Mouse (Mus musculus) T-helper 1 cell (primary cell): ENCODE measurements around the gene Ehbp1.

Experiments
- in situ Hi-C: fragments of 300-600 bp; cut with MboI, MseI; formaldehyde crosslinking; loops from one replicate; pipeline ENCODE4 v1.15.1; 2025; ENCODE audit warnings: high pct_unique_total_duplicates

Gene Ehbp1

DNA sequence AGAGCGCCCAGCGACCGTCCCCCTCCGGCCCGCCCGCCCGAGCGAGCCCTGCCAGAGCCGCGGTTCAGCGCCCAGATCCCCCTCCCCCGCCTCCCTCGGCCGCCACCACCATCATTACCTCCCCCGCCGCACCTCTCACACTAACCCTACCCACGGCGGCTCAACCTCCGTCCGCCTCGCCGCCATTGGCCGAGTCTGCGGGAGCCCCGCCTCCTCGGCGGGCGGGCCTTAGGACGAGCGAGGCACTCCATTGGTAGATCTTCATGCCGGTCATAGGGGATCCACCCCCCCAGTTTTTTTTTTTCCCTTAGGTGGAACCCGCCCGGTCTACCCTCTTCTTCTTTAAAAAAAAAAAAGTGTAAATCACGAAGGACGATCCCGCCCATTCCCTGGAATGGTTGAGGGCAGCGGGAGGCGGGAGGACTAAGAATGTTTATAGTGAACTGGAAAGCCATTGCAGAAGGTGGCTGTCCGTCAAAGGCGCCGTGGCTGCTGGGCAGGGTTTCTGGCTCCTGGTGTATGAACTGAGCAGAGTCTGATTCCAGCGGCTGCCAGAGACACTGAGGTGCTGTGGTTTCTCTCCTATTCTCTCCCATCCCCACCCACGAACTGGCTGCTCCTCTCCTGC lies 55.1 kb downstream of the Ehbp1 start:
- in situ Hi-C loops = no loop called here

DNA sequence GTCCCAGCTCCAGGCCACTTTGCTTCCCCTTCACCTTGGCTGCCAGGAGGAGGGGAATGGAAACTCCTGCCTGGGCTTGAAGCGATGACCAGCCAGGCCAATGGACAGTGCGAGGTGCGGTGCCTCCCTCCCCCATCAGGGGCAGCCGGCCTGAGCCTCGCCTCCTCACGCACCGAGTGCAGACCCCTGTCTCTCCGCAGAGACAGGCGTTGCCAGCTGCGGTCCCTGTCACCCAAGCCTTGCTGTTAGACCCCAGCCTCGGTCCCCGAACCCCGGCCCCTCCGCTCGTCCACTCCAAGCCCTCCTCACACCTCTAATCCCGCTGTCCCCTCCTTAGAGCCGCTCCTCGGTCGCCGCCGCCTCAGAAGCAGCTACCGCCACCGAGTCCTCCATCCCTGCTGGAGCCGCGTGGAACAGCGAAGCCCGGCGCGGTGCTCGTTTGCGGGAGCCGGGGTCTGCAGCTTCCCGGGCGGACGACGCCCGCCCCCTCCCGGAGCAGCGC lies 55.7 kb downstream of the Ehbp1 start:
- in situ Hi-C loops = no loop called here

DNA sequence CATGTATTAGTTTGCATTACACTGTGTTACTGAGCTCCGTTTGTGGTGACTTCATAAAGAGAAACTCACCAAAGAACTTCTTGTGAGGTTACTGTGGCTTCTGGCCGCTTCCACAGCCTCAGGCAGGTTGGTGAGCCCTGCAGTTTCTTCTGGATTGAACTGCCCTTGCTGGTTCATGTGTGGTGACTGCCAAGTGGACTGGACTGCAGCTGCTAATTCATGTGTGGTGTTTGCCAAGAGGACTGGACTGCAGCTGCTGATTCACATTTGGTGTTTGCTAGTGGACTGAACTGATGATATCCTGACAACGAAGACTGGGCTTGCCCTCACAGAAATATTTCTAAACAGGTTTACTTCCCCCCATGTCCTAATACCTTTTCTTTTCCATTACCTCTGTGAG lies 65.4 kb downstream of the Ehbp1 start:
- in situ Hi-C loops = no loop called here

DNA sequence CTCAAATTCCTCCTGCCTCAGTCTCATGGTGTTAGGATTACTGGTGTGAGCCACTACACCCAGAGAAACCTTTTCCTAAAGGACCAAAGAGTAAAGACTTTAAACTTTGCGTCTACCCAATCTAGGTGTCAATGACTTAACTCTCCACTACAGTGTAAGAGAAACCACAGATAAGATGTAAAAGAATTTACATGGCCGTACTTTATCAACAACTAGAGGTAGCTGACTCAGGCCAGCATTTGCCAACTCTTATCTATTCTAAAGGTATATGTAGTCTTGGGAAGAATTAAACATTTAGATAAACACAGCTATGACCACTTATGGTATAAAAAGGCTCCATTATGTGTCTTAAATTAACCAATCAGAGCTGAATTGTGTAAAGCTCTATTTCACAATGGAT lies 67.9 kb downstream of the Ehbp1 start:
- in situ Hi-C loops = no loop called here

DNA sequence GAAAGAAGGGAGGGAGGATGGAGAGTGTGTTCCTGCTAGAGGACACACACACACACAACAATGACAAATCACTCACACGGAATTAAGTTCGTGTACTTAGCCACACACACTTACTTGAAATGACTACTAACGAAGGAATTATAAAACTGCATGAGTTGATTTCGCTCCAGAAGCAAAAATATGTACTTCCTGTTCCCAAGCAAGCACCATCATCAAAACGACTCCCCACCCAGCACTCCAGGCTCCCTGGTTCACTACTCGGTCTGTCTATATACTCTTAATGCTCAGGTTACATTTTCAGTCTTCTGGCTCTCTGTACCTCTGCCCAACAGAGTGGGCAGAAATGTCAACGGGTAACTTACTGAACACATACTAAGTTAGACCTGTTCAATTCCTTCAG lies 68.7 kb downstream of the Ehbp1 start:
- in situ Hi-C loops = no loop called here

DNA sequence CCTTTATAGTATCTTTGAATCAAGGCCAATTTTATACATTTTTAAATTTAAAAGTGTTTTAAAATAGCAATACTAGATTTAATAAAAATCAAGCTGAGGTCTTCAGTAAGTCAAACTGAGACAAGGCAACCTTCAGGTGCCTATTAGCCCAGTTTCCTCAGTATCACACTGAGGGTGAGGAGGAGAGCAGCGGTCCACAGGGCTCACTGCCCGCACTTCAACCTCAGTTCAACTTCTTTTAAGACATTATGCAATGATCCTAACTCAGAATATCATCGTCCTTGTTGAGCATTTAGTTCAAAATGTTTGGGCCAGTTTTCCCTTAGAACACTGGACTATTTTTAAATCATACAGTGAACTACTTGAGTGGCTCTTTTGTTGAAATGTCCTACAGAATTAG lies 70.2 kb downstream of the Ehbp1 start:
- in situ Hi-C loops = no loop called here

DNA sequence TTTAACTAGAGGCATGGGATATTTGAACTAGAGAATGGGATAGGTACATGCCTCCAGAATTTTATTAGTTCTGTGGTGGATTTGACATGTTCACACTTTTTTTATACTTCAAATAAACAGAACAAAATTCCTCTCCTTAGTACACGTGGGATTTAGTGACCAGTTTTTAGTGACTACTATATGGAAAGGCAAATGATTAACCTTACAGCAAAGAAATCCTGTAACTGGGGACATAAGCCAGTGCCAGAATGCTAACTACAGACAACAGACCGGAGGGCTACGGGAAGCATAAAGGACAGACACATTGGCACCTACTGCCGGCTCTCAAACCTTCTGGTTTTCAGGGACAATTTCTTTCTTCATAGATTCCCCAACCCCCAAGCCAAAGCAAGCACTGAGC lies 72.4 kb downstream of the Ehbp1 start:
- in situ Hi-C loops = no loop called here

DNA sequence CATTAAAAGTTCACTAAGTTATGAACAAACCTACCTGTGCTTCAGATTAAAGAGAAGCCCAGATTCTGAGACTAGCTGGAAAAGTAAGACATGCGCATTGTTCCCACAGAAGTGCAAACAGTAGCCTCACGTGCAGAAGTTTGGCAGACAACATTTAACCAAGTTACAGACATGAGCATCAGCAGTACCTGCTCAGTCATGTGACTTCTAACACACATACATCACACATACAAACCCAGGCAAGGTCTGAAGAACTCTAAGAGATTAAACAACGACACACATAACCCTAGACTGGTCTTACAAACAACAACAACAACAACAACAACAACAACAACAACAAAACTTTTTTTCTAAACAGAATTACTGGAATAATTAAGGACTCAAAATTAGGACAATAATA lies 72.9 kb downstream of the Ehbp1 start:
- in situ Hi-C loops = no loop called here

DNA sequence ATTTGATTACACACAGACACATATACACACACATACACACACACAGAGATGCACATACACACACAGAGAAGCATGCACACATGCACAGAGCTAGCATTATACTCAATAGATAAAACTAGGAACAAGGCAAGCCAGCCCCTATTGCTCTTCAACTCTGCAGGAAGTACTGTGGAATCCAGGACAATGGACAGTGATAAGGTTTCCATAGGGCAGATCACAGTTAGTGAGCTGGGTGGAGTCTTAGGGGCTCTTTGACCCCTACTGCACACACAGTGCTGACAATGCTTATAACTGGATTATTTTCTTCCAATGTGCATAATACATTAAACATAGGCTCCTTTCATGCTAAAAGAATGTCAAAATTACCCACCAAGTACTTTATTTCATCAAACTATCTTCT lies 75.1 kb downstream of the Ehbp1 start:
- in situ Hi-C loops = no loop called here

DNA sequence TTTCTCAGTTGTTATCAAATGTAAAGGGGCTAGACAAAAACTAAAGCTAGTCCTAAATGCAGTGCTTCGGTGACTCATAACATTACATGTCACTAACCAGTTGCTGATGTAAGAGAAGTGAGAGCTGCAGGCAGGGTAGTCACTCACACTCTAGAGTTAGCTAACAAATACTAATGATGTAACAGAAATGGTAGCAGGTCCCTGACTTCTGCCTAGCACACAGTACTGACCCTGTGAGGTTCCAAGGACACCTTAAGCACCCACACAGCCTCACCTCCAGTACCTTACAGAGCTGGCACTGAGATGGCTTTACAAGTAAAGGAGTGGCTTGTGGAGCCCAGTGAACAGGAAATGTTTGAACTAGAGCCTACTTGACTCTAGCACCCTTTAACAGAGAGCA lies 86.7 kb downstream of the Ehbp1 start:
- in situ Hi-C loops = no loop called here

DNA sequence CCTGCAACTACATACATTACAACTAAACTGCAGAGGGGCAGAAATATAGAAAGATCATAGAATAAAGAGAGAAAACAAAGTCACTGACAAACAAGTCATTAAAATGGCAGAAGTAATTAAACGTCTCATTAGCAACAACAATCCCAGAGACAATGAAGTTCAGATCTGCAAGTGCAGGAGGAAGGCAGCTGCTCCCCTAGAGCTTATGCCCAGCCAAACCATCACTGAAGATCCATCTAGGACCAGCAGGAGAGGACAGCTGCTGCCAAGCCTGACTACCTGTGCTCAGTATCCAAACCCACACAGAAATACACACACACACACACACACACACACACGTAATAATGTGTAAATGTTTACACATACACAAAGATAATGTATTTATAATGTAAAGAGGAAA lies 92.7 kb downstream of the Ehbp1 start:
- in situ Hi-C loops = loop anchor here (25.0 kb wide), 1 partner anchor 713 kb away; the partner anchor contains the start of gene Zrsr1

DNA sequence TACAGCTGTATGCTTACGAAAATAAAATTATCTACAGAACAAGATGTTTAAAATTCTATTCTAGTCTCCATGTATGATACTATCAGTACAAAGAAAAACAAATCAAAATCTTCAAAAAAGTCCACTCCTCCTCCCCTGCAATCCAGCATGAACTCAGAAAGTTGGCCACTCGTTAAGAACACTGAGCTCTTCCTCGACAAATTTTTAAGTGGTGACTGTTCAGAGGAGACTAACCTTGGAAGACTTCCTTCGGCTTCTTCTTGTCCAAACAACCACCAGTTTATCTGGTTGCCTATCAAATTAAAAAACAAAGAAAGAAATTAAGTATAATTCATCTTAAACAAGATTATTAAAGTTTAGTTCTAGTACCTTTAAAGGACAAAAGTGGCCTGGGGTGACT lies 94.4 kb downstream of the Ehbp1 start:
- in situ Hi-C loops = loop anchor here (25.0 kb wide), 1 partner anchor 715 kb away; the partner anchor contains the start of gene Zrsr1

DNA sequence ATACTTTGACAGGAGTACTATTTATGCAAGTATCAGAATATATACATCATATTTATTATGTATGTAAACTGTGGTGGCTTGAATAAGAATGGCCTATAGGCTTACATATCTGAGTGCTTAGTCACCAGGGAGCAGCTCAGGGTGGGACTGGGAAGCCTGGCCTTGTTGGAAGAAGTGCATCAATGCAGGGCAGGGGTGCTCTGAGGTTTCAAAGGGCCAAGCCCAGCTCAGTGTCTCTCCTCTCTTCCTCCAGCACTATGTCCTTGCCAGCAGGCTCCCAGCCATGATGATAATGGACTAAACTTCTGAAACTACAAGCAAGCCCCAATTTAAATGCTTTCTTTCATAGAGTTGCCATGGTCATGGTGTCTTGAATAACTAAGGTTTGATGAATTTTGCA lies 95.0 kb downstream of the Ehbp1 start:
- in situ Hi-C loops = loop anchor here (25.0 kb wide), 1 partner anchor 715 kb away; the partner anchor contains the start of gene Zrsr1

DNA sequence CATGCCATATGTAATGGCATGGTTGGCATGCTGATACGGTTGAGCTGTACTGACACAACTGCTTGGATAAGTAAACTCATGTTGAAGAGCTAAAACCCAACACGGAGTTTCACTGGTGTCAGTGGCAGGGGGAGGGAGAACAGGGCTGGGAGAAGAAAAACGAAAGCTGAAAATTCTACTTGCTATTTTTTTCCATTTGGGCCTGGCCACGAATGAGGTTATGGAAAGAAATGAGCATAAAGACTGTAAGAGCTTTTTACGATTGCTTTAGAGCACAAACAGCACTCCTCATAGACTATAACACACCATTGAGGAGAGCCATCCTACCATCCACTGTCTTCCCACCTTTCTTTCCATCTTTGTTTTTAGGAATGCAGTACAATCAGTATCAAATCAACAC lies 106.5 kb downstream of the Ehbp1 start:
- in situ Hi-C loops = loop anchor here (25.0 kb wide), 1 partner anchor 727 kb away; the partner anchor contains the start of gene Zrsr1

DNA sequence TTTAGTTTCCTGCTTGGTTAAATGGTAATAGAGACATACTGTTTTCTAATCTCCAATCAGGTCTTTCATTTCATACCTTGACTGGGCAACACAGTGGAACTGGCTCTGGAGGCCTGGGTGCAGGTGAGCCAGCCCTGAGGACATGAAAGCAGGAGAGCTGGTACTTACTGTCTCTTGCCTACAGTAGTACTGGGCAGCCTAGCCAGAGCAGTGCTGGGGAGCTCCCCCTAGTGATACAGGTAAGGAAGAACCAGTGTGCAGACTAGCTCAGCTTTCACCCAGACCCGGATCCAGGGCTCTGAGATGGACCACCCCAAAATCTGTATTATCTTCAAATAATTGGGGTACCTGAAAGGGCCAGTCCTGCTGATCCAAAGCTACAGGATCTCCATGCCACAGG lies 107.4 kb downstream of the Ehbp1 start:
- in situ Hi-C loops = loop anchor here (25.0 kb wide), 1 partner anchor 728 kb away; the partner anchor contains the start of gene Zrsr1

DNA sequence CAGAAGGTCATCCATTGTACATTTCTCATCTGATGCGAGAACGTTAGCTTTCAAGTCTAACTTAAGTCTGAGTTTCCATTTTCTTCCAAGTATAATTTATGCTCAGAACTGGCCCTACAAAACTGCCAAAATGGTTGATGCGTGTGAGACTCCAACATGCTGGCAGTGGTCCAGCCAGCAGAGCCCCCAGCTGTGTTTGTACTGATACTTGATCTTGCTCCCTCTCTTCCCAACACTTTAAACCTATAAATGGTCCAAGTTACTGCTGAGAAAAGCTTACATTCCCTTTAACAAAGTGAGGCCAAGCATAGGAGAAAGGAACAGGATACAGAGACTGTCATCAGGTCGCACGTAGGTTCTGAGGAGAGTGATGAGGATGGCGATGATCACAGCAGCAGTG lies 111.2 kb downstream of the Ehbp1 start:
- in situ Hi-C loops = loop anchor here (25.0 kb wide), 1 partner anchor 731 kb away; the partner anchor contains the start of gene Zrsr1

DNA sequence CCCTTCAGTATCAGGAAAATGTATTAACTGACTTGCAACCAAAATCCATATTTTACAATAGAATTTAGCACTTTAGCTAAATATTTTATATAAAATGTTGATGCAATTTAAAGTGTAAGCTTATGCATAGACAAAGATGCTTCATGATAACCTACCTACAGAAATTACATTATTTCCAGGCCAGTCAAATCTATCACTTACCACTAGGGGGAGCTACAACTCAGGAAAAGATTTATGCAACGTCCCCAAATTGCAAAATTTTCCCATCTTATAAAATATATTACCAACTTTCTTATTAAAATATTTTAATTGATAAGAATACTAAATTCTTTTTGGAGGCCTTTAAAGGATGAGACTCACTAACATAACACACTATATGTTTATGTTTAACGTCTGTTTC lies 116.5 kb downstream of the Ehbp1 start:
- in situ Hi-C loops = loop anchor here (25.0 kb wide), 1 partner anchor 737 kb away; the partner anchor contains the start of gene Zrsr1

DNA sequence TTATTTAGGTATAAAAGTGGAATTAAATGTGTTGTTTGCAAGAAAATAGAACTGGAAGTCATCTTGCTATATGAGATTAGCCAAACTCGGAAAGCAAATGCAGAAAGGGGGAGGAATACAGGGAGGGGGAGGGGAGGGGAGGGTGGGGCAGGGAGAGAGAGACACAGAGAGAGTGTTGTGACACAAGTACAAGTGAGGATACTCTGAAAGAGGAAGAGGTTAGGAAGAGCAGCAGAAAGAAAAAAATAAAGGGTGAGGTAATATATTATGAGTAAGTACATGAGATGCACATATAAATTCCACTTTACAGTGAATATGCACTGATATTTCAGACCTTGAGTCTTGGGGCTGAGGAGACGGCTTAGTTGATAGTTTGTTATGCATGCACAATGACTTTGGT lies 123.9 kb downstream of the Ehbp1 start:
- in situ Hi-C loops = no loop called here

DNA sequence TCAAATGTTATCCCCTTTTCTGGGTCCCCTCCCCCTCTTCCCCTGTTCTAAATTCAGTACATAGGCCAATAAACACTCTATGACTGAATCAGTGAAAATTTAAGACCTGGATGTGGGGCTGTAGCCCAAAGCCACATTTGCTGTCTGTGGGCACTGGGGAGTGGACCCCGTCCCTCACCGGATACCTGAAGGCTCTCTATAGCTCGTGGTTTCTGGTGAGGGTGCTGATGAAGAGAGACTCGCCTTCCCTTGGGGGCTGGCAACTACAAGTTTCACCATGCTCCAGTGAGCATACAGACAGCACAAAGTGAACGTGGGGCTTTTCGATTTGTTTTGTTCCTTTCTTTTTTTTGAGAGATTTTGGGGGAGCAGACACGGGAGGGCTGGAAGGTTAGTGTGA lies 125.2 kb downstream of the Ehbp1 start:
- in situ Hi-C loops = no loop called here

DNA sequence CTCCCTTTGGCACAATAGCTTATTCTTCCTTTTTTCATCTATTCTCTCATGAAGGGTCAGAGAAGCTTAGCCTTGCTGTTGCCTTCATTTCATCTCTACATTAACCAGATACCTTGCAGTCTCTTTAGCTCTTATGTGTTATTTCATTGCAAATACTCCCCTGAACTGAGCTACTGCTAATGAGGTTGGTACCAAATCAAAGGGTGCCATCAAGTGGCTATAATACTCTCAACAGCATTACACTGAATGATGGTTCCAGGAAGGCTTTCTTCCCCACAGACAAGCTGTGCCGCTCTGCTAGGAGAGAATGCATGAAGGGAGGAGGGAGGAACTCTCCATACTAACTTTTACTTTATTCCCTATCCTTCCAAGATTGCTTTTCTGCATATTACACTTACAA lies 135.5 kb downstream of the Ehbp1 start:
- in situ Hi-C loops = loop anchor here (10.0 kb wide), 1 partner anchor 222 kb away; no protein-coding TSS in a partner anchor

DNA sequence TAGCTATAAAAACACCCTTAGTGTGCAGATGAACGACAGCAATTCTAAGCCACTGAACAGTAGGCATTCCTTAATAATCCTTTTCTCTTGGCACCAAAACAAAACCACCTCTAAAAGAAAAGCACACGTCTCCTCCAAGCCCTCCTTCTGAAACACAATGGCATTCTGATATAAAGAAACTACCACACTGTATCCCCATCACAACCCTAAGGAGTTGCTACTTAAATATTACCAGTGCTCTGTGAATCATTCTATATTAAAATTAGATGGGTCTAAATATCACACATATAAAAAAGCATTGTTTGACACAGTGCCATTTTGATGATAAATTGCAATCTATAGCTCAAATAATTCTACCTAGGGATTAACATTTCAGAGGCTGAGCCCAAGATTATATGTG lies 135.9 kb downstream of the Ehbp1 start:
- in situ Hi-C loops = loop anchor here (10.0 kb wide), 1 partner anchor 221 kb away; no protein-coding TSS in a partner anchor

DNA sequence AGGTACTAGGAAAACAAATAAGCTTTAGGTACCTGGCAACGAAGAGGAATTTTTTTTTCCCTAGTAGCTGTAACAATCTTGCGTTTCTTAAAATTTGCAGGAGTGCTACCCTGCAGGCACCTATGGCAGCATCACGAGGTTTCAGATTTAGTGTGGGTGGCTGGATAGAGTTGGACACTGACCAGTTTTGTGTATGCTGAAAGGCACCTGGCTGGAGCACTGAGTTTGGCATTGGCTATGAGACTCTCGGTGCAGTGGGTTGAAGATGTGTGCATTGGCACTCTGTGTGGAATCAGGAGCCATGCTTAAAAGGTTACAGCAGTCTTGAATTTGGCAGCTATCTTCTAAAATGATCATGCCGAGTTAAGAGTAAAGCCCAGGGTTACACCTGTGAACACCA lies 138.7 kb downstream of the Ehbp1 start:
- in situ Hi-C loops = loop anchor here (10.0 kb wide), 1 partner anchor 219 kb away; no protein-coding TSS in a partner anchor

DNA sequence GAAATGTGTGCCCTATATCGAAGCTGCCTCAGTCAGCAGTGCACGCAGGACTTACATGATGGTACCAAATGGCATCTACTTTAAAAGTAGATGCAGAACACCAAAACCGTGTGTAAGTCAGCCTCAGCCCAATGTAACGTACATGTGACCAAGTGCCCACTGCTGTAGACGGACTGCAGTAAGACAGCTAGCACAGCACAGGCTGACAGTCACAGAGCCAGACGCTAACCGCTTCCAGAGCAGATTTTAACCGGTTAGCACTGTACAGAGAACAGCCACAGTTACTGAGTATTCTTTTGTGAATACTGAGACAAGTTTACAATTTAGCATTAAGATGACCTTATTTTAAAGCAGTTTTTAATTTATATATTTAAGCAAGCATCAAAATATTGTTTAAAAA lies 141.0 kb downstream of the Ehbp1 start:
- in situ Hi-C loops = loop anchor here (10.0 kb wide), 1 partner anchor 216 kb away; no protein-coding TSS in a partner anchor
